Mouse (Mus musculus) kidney, adult 18-20 months (tissue): ENCODE measurements around the gene Fbxl17.
A peak's percentile ranks its signal among the peaks of the same experiment; 100 is the strongest.

Experiments
- DNase-seq: peaks from one replicate; pipeline ENCODE4 v3.0.0; 2021

Gene Fbxl17

DNA sequence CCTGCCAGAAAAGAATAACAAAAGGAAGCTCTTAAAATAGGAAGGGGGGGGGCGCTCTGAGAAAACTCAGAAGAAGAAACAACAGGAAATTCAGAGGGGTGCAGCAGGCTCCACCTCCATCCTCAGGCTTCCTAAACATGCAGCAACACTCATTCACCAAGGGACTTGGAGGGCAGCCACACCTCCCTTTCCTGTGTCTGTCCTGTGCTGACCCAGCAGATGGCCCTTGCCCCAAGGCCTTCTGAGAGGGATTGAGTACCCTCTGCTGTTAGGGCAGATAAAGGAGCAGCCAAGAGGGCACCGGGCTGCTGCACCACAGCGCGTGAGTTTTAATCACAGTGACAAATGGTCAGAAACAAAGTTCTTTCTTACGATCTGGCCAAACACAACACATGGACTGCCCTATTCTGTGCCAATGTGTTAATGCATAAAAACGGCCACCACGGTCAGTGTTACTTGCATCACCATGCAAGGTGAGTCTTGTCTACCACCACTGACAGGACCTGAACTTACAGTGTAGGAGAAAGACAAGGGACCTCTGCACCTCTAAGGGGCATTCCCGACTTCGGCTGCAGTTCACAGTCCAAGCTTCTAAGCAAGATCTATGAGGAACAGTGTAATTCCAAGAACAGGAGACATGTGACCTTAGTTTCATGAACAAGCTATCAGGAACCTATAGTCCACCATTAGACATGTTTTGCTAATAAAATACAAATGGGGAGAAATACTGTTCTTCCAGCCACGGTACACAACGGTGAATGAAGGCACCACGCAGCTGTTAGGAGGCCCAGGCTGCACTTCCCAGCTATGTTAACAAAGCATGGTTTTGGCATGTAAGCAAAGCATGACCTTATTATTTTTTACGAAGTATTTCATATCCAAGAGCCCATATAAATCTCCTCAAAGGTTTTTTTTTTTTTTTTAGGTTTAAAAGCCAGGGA lies 96.8 kb downstream of the Fbxl17 start:
- peak; percentile 44 for DNase-seq

DNA sequence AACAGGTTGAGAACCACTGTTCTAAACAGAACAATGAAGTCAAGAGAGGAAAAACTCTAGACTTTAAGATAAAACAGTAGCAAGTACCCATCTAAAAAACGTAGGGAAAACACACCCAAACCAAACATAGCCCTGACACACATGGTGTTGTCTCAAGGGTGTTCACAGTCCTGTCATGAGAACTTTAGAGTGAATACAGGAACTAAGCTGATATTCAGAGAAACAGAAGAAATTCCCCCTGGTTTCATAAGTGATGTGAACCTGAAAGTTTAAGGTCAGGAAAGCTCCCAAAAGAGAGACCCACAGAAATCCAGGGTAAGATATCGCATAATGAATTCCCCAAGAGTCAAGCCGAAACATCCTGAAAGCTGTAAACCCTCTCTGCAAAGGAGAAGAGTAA lies 97.6 kb downstream of the Fbxl17 start:
- no peak for DNase-seq

DNA sequence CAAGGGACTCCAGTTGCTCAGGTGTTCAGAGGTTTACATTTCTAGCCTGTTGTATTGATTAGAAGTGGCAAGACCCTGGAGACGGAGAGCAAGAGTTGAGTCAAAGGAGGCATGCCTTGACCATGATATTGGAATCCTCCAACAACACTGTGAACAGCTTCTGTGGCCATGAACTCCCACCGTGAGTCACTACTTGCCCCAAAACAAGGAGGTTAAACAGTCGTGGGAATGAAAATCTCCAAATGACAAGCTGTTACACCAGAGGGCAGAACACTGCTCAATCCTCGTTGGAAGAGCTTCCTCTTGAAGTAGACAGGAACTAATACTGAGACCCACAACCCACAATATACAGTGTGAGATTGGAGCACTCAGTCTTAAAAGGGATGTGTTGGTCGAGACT lies 99.2 kb downstream of the Fbxl17 start:
- no peak for DNase-seq

DNA sequence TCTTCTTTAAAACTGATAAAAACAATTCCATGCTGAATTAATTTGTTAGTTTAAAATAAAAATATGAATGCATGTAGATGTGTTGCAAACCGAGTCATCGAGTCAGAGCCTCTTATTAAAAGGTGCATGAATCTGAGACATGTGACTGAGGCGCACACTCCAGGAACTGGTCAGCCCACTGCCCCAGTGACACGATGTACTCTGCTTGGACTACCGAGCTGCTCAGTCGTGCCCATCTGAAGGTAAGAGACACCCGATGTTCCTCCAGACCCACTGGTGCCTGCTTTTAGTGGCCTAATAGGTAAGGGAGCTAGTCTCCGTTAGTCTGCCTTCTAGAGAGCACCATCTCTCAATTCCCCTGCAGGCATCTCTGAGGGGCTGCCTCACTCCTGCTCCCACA lies 100.0 kb downstream of the Fbxl17 start:
- DNase-seq: no peak

DNA sequence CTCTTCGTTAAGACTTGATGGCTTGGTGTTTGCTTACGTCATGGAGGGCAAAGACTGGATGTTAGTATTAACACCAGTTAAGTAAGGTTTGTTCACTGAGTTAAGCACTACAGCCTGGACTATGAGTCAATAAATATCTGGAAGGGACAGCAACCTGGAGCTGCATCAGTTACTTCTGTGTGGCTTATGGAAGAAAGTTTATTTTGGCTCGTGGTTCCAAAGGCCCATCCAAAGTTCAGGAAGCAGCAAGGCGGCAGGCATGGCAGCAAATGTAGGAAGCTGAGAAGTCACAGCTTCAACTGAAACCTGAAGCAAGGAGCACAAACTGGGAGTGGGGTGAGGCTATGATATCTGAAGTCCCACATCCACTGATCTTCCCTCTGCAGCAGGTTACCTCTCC lies 108.3 kb downstream of the Fbxl17 start:
- DNase-seq: peak; percentile 27

DNA sequence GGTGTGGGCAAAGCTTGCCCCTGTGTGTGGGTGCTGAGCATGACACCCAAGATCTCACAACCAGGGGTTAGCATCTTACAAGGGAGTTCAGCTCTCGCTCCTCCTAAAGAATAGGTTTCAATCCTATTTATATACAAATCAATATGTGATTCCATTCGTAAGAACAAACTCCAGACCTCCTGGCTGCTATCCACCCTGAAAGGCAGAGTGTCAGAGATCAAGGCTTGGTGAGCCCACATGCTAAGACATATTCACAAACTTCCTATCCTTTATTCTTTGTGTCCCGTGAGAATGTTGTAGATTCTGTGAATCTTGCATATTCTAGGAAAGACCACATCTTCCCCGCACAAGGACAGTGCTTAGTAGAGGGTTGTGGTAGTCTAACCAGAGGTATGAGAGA lies 108.9 kb downstream of the Fbxl17 start:
- no peak for DNase-seq

DNA sequence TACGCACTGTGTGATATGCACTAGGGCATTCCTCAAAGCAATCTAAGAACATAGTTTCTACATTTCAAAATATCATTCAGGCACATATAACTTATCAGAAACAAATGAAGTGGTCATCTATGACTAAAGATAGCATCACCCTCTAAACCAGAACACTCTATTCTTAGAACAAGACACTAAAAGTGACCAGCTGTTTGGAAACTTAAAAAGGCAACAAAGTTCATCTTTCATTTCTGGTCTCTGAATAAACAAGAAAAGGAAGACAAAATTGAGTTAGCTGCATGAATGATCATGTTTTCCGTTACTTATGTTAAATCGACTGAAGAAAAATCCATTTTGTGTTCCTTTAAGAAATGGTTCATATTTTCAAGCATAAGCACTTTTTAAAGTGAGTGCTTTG lies 128.8 kb downstream of the Fbxl17 start:
- no peak for DNase-seq

DNA sequence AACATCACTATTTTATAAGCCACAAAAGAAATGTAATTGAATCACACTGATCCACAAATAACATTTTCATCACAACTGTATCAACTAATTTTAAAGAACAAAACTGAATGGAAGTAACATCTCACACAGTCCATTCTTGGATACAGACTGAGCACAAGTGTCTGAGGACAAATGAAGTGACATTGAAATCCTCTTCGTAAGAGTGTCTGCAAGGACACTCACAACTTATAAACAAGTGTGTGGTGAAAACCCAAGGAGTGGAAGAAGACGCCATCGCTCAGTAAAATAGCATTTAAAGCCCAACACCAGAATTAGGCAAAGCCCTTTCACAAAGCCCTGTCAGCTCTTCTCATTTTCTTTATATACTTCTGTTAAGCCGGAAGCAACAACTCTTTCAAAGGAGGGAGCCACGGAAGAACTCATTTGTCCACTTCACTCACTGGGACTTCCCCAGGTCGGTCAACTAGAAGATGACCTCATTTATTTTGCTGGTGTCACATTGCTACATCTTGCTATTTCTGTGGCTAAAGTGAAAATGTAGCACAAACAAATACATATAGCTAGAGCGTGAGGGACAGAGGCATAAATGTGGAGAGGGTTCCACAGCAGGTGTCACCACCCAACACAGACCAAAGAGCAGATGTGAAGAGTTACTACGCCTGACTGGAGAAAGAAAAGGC lies 130.0 kb downstream of the Fbxl17 start:
- DNase-seq: no peak

DNA sequence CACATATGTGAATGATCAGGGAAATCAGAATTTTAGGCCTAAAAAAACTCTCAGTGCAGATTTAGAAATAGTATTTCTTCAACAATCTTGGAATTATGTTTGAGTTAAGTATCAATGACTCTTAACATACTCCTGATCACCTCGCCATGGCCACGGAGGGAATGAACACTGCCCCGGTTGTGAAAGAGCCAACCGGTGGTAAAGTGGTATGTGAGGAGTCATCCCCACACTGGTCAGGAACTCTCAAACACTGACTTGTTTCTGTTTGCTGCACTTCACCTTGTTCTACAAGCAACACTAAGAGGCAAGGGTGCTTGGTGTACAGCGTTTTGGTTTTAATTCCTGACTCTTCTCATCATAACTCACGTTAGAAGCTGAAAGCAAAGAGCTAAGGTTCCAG lies 132.3 kb downstream of the Fbxl17 start:
- DNase-seq: no peak

DNA sequence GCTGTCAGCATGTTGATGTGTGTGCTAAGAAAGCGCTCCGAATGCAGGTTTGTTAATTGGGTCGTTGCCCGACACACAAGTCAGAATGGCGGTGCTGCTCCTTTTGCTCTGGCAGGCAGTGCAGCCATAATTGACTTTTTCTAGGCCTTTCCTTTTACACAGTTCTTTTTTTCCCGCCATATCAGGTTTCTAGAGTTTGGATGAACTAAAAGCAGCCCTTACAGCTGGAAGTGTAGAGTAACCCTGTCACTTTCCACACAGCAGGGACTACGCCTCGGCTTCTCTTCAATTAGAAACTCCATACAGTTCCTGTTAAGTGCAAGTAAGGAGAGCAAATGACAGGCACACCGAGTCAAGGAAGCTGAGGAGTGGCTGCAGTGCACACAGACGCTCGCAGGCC lies 133.8 kb downstream of the Fbxl17 start:
- DNase-seq: no peak

DNA sequence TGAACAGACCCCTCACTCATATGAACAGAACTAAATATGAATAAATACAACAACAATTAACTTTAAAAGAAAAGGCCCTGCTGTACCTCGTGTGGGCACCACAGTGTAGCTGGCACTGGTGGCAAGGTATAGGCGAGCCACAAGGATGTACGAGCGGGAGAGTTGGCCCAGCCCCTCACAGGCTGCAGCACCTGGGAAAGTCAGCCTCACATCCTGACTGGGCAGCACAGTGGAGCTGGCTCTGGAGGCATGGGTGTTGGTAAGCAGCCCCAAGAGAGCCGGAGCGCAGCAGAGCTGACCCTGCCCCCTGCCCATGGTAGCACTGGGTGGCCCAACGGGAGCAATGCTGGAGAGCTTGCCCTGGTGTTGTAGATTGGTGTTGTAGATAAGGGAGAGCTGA lies 135.2 kb downstream of the Fbxl17 start:
- no peak for DNase-seq

DNA sequence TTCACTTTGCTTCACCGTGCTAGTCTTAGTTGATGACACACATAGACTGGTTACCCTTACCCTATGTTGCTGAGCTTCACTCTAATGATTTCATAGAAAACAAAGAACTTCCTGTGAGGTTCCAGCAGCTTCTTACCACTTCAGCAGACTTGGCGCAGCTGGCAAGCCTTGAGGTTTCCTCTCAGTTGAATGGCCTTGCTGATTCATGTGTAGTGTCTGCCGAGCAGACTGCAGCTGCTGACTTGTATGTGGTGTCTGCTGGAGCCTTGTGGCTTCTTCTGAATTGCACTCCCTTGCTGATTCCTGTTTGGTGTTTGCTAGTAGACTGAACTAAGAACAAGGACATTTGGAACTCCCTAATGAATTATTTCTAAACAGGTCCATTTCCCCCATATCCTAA lies 137.6 kb downstream of the Fbxl17 start:
- DNase-seq: no peak

DNA sequence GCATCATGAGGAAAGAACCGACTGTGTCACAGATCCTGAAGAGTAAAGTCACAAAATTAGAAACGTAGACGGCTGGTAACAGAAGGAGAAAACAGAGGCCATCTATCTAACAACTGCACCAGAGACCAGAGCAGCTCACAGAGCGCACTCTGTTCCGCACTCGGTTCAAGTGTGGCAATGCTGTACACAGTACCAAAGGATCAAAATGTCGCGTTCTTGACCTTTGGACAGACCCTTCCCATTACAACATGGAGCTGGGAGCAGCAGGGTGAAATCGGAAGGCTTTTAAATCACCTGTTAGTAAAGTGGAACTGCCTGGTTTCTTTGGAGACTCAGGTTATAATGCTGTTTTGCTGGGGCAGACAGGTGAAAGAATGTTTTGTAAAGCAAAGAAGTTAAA lies 138.1 kb downstream of the Fbxl17 start:
- no peak for DNase-seq

DNA sequence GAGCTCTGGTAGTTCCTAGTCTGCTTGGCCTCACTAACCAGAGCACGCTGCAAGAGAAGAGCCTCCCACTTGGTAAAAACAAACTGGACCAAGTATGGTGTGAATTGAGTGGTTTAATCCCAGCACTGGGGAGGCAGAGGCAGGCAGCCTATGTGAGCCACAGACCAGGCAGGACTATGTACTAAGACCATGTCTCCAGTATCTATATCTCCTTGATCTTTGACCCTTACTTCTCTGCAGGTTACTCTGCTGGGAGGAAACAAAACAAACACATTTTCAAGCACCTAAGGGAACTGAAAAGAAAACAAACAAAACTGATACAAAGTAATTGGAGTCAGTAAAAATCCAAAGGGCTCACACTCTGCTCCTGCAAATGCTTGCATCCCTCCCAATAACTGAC lies 141.0 kb downstream of the Fbxl17 start:
- DNase-seq: no peak

DNA sequence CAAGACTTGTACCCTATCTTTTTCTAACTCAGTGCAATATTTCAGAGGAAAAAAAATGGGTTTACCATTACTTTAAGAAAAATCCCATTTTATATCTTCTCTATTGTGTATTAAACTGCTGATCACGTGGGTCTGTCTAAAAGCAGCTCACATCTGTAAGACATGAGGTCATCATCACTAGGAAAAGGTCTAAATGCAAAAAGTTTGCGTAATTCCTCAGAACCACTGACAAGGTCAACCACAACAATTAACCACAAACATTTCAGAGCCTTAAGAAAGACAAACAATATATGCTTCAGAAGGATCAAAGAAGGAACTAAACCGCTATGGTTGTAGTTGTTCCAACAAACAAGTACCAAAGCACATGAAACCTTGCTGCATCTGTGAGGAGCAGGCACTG lies 143.6 kb downstream of the Fbxl17 start:
- DNase-seq: no peak

DNA sequence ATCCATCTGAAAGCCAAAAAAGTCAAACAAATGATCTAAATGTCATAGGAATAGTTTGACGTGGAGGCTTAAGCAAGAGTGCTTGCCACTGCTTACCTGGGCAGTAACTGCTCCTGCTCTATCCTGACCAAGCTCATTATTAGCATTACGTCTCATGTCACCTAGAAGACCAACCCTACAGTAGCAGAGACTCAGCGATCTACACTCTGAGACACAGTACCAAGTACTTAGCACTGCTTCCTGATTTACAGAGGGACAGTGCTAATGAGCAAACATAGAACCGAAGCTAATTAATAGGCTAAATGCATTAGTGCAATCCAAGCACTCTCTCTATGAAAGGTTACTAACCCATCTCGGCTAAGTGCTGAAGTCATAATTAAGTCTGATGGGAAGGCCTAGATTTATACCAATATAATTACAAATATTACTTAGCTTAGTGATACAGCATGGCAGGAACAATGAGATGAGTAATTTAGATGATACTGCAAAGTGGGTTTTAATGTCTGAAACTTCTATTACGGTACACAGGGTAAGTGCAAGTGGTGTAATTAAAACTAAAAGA lies 147.1 kb downstream of the Fbxl17 start:
- DNase-seq: no peak

DNA sequence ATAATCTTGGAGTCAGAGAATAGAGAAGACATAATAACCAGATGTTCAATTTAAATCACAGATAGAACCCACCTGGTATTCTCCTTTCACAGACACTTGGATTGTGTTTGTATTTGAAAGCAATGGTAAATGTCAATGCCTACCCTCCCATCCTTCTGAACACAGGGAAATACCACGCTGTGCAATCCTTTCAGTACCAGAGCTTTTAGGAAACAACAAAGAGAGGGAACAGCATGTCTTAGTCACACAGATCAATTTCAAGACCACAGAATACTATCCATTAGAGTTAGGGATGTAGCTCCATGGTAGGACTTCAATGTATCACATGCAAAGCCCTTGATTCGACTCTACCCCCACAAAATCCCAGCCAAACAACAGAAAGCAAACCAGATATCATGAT lies 148.1 kb downstream of the Fbxl17 start:
- no peak for DNase-seq

DNA sequence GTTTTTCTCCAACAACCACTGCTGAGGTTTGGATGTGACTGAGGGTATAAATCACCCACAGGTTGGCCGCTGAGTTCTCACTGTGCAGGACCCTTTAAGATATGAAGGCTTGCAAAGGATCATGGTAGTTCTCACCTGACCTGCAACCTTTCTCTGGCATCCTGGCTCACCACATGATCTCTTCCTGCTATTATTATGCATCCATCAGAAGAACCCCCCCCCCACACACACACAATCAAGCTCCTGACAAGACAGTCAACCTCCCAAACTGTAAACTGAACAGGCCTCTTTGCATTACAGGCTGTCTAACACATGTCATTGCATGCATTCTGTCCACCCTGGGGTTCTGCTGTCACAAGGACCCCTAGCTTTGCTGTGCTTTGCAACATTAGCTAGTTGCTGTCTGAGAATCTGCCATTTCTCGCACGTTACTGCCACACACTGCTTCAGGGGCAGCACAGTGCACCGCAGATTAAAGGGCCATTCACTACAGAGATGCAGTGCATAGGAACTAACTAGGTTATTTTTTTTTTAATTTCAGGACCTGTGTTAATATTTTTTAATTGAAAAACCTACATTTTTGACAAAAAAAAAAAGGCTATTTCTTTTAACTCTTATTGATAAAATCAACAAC lies 148.8 kb downstream of the Fbxl17 start:
- no peak for DNase-seq

DNA sequence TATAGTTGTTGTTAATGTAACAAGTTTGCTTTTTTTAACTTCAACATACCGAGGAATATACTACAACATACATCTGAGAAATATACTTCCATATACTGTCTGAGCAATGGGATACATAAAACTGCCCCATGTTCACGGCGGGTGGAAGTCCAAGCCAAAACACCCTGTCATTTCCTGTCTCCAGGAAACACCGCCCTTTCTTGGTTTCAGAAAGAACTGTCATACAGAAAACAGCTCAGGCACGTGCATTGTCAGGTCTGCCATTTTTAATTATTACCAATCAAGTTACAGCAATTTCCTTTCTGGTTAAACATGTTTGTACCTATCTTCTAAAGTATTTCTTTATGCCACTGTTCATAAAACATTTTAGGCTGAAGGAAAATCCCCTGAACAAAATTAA lies 155.7 kb downstream of the Fbxl17 start:
- no peak for DNase-seq

DNA sequence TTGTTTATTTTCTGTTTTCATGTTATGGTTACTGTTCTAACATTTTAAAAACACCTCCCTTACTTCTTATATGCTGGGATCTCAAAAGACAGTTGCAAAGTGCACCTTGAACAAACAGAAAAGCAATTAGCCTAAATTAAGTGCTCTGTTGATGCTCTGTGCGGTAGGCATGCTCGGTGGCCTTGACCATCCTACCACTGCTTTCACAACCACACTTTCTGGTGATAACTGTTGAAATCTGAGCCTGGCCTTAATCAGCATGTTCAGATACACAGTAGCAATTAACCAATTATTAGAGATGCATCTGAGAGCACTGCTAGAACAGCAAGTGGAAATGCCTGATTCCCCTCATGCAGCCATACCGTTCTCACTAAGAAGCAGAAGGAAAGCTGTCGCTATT lies 156.7 kb downstream of the Fbxl17 start:
- no peak for DNase-seq

DNA sequence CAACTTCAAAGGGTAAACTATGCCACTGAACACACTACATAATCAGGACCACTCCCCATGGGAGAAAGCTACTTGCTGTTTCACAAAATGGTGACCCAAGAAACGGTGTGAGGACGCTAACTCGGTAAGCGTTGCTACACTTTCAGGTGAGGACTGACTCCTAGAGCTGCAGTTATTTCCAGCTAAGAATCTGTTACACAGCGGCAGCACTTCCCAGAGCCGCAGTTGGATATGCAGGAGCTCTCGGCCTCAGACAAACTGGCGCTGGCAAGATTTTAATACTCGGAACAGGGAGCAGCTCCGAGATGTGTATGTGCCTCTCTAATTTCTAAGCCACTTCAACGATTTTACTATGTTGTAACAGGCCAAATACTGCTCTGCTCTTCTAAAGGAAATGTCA lies 157.4 kb downstream of the Fbxl17 start:
- DNase-seq: no peak

DNA sequence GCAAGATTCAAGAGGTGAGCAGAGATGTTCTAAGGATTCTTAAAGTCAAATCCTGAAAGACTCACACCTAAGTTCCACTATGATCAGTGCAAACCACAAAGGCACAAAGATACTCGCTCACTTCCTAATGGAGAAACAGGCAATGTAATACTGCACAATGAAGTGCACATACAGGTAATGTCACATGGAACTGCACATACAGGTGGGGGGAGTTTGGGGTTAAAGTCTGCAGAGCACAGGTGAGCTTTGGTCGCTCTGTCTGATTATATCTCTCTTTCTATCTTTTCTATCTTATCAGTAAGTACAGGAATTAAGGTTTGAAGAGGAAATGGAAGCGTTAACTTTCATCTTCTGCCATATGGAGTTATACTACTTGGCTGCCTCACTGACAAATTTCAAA lies 158.6 kb downstream of the Fbxl17 start:
- no peak for DNase-seq

DNA sequence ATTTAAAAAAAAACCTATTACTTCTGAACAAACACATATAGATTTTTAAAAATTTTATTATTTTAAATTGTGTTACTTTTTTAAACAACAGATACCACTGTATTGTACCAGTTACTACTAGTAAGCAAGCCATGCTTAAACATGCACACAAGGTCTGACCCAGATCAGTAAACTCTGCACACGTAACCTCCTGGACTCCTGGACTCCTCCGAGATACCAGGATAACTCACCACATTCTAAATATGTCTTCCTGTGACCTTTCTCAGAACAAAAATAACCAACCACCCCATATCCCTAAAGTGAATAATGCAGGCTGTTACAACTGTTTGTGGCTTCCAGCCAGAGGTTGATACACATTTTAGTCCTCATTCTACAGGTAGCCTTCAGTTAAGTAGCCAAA lies 170.9 kb downstream of the Fbxl17 start:
- DNase-seq: no peak

DNA sequence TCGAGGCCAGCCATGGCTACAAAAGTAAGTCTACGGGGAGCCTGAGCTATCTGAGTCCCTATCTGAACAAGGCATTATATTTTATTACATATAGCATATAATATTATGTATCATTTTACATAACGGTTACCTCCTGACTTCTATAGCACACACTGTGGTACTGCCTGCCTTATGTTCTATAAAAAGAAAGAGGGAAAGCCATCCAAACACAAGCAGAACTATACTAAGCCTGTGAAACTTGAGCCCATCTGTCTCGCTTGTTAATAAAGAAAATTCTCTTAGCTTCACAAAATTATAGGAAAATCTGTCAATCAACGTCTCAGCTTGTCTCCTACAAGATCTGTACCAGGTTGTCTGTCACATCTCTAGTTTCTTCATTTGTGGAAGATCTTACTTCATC lies 173.6 kb downstream of the Fbxl17 start:
- no peak for DNase-seq
